Mouse (Mus musculus) myocyte (in vitro differentiated cells): ENCODE measurements at regions not wholly inside any gene's neighbourhood (a gene's known extent, or its start where the extent isn't known, plus 50 kb on each side); places are given as distances from the start of the nearest gene placed in this dataset.

ENCODE experiments used
- H3K27me3 ChIP-seq: one replicate; pipeline ENCODE4 v1.6.1; 2011; ENCODE audit not compliant: control insufficient read depth, insufficient read depth, insufficient read length
- H3K36me3 ChIP-seq: one replicate; pipeline ENCODE4 v1.6.1; 2011; ENCODE audit not compliant: control insufficient read depth, insufficient read depth
- H3K4me2 ChIP-seq: one replicate; pipeline ENCODE4 v1.6.1; 2011; ENCODE audit warnings: low read depth, control low read depth
- H3K4me3 ChIP-seq: one replicate; pipeline ENCODE4 v1.5.1; 2011; ENCODE audit warnings: mild to moderate bottlenecking, control low read depth, moderate library complexity
- H3K79me2 ChIP-seq: one replicate; pipeline ENCODE4 v1.6.1; 2011; ENCODE audit not compliant: control insufficient read depth, insufficient read depth
- H3ac ChIP-seq: one replicate; pipeline ENCODE4 v1.6.1; 2011; ENCODE audit not compliant: control insufficient read depth, insufficient read length
- CEBPB ChIP-seq: IDR thresholded peaks from 2 replicates; pipeline ENCODE4 v1.6.1; 2011; ENCODE audit warnings: mild to moderate bottlenecking, moderate library complexity; ENCODE audit not compliant: poor library complexity, insufficient read depth, severe bottlenecking
- E2F4 ChIP-seq: IDR thresholded peaks from one replicate; pipeline ENCODE4 v1.6.1; 2011; ENCODE audit warnings: mild to moderate bottlenecking, control low read depth, moderate library complexity; ENCODE audit not compliant: insufficient read depth
- MAX ChIP-seq: IDR thresholded peaks from one replicate; pipeline ENCODE4 v1.6.1; 2011; ENCODE audit warnings: low read depth, mild to moderate bottlenecking, control low read depth
- MYOD1 ChIP-seq, 3 experiments: IDR thresholded peaks; one replicate each; pipeline ENCODE4 v1.6.1; 2011; ENCODE audit warnings: control low read depth in 2 of 3, low read depth in 2 of 3, mild to moderate bottlenecking in 2 of 3, moderate library complexity in 1 of 3; ENCODE audit not compliant: insufficient read length in 2 of 3, control insufficient read depth in 1 of 3
- MYOG ChIP-seq, 3 experiments: IDR thresholded peaks; one replicate each; pipeline ENCODE4 v1.6.1; 2011; ENCODE audit warnings: control low read depth in 2 of 3, low read depth in 2 of 3, mild to moderate bottlenecking in 2 of 3; ENCODE audit not compliant: insufficient read length in 2 of 3, control insufficient read depth in 1 of 3, insufficient read depth in 1 of 3
- POLR2A ChIP-seq: IDR thresholded peaks from one replicate; pipeline ENCODE4 v1.6.1; 2011; ENCODE audit warnings: low read depth, mild to moderate bottlenecking, control low read depth, moderate library complexity; ENCODE audit not compliant: insufficient read length
- POLR2AphosphoS2 ChIP-seq: IDR thresholded peaks from one replicate; pipeline ENCODE4 v1.6.1; 2011; ENCODE audit warnings: low read depth, control low read depth; ENCODE audit not compliant: insufficient read length
- REST ChIP-seq: IDR thresholded peaks from one replicate; pipeline ENCODE4 v1.6.1; 2011; ENCODE audit warnings: mild to moderate bottlenecking, control low read depth, moderate library complexity; ENCODE audit not compliant: insufficient read depth, insufficient read length
- SRF ChIP-seq: IDR thresholded peaks from one replicate; pipeline ENCODE4 v1.6.1; 2011; ENCODE audit warnings: low read depth; ENCODE audit not compliant: control insufficient read depth, insufficient read length
- TCF12 ChIP-seq: IDR thresholded peaks from one replicate; pipeline ENCODE4 v1.6.1; 2011; ENCODE audit warnings: mild to moderate bottlenecking, control low read depth; ENCODE audit not compliant: poor library complexity, insufficient read depth, severe bottlenecking
- TCF3 ChIP-seq: IDR thresholded peaks from one replicate; pipeline ENCODE4 v1.6.1; 2011; ENCODE audit warnings: low read depth, control low read depth; ENCODE audit not compliant: insufficient read length
- USF1 ChIP-seq: IDR thresholded peaks from one replicate; pipeline ENCODE4 v1.6.1; 2011; ENCODE audit warnings: low read depth, mild to moderate bottlenecking, control low read depth, moderate library complexity

DNA sequence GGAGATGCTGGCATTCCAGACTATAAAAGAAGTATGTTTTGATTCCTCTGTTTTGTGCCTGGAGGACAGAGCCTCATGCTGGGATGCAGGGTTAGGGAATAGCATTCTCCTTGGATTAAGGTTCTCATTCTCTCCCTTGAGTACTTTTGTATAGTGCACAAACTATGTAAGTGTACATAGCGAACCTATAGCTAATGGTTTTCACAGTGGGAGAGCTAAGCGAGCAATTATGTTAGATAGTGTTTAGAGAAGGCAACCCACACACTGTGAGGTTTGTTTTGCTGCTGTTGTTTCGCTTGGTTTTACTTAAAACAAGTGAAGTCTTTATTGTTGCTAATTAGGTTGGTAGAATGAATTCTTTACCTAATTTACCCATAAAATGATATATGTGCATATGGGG is 266.2 kb downstream of the 1700017N19Rik start:
- Histone ChIP-seq H3K27me3 (no peaks in the 10 kb centered on the region), H3K4me3 (no peak overlapping the region), H3K79me2 (no peaks in the 10 kb centered on the region), H3K36me3 (no peaks in the 10 kb centered on the region), H3ac (no peak overlapping the region), H3K4me2 (no peak overlapping the region)
- TF ChIP-seq TCF12 (no peak), CEBPB (no peak), SRF (no peak)

DNA sequence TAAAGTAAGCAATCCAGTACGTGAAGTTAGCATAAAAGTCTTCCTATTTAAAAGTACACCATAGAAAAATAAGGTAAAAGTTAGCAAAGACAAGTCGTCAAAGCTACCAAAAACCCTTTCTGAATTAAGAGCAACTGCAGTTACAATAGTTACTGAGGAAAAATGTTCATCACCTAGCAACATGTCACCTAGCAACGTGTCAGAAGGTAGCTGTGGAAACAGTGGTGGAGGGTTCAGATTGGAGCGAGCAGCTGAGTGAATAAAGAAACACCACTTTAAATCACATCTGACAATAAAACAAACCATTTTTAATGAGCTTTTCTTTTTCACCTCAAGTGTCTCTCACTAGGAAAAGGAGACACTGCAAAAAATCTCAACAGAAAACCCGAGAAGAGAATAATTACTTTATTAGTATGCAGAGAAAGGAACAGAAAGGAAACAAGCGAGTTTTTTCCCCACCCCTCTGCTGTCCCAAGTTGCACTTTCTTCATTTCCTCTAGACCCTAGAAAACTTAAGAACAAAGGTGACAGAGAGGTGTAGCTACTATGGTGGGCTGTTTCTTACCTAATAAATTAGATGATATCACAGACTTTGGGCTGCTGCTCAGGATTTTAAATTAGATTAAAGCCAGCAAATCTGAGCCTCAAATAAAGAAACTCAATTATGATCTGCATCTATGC is 275.4 kb downstream of the 1700017N19Rik start:
- H3K79me2 ChIP-seq, result no peaks in the 10 kb centered on the region
- H3ac ChIP-seq, result no peak overlapping the region
- H3K36me3 ChIP-seq, result no peaks in the 10 kb centered on the region
- H3K27me3 ChIP-seq, result no peaks in the 10 kb centered on the region
- no peak overlapping the region for H3K4me2 ChIP-seq
- TF ChIP-seq CEBPB, result no peak
- no peak for TF ChIP-seq MYOD1 (IDR thresholded peaks at IDR 0.05; ENCODE audit: control insufficient read depth in 1 of 3, insufficient read length in 2 of 3, low read depth in 2 of 3)
- TF ChIP-seq SRF, result no peak
- no peak for TF ChIP-seq MAX
- no peak for TF ChIP-seq TCF12
- no peak for TF ChIP-seq USF1
- TF ChIP-seq POLR2AphosphoS2, result no peak
- no peak for TF ChIP-seq E2F4
- TF ChIP-seq TCF3, result no peak
- TF ChIP-seq REST, result no peak
- no peak for TF ChIP-seq MYOG (IDR thresholded peaks at IDR 0.05; ENCODE audit: control insufficient read depth in 1 of 3, insufficient read depth in 1 of 3, insufficient read length in 2 of 3, low read depth in 2 of 3)
- TF ChIP-seq POLR2A, result no peak
- H3K4me3 ChIP-seq, result no peak overlapping the region

- Histone ChIP-seq H3K27me3 (no peaks in the 10 kb centered on the region), H3ac (no peak overlapping the region), H3K79me2 (no peaks in the 10 kb centered on the region), H3K4me2 (no peak overlapping the region), H3K4me3 (no peak overlapping the region), H3K36me3 (no peaks in the 10 kb centered on the region)
- TF ChIP-seq SRF (no peak), POLR2AphosphoS2 (no peak), POLR2A (no peak)
Measured at GRCm38 (mm10) chr10:100868360-100868916, 278.2 kb downstream of the 1700017N19Rik start.

DNA sequence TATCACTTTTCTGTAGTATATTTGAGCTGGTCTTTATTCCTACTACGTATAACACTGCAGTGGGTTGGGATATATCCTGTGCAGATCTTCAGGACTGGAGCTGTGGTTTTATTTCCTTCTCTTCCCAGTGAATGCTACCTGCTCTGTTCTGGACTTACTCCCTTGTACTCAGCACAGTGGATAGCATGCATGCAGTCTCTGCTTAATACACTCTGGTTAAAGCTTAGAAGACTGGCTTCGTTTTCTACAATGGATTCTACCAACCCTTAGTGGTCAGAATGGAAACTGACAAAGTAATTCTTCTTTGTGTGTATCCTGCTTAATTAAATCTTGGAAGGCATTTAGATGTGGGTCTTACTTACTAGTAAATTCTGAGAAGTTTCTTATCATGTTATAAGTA is 292.3 kb downstream of the 1700017N19Rik start:
- Histone ChIP-seq H3K27me3 (no peaks in the 10 kb centered on the region), H3K79me2 (no peaks in the 10 kb centered on the region), H3ac (no peak overlapping the region), H3K36me3 (no peaks in the 10 kb centered on the region), H3K4me3 (no peak overlapping the region), H3K4me2 (no peak overlapping the region)
- TF ChIP-seq CEBPB (no peak), MYOD1 (IDR thresholded peaks at IDR 0.05; ENCODE audit: control insufficient read depth in 1 of 3, insufficient read length in 2 of 3, low read depth in 2 of 3) (no peak), TCF3 (no peak), MYOG (IDR thresholded peaks at IDR 0.05; ENCODE audit: control insufficient read depth in 1 of 3, insufficient read depth in 1 of 3, insufficient read length in 2 of 3, low read depth in 2 of 3) (no peak), POLR2A (no peak), POLR2AphosphoS2 (no peak), MAX (no peak)

DNA sequence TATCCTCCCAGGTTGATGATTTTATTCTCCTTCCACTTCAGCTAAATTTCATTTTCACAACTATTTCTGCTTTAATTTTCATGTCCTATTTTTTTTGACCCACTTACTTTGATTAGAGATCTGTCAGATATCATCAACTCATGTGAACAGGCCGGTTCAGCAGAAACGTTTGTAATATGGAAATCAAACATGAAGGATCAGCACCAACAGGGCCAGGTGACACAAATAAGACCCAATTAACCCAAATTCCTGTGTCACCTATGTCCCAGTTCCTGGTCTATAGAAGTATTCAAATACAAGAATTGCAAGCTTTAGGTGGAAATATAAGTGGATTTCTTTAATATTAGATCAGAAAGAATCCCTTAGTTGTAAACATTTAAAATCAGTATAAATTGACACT is 332.7 kb downstream of the 1700017N19Rik start:
- H3ac ChIP-seq, result no peak overlapping the region
- no peak overlapping the region for H3K4me3 ChIP-seq
- no peaks in the 10 kb centered on the region for H3K27me3 ChIP-seq
- H3K79me2 ChIP-seq, result no peaks in the 10 kb centered on the region
- no peak overlapping the region for H3K4me2 ChIP-seq
- H3K36me3 ChIP-seq, result no peaks in the 10 kb centered on the region
- TF ChIP-seq POLR2A (no peak), USF1 (no peak)

GRCm38 (mm10) chr10:100927086-100927485 is 336.8 kb downstream of the 1700017N19Rik start:
- Histone ChIP-seq H3K79me2 (no peaks in the 10 kb centered on the region), H3K27me3 (no peaks in the 10 kb centered on the region), H3K36me3 (no peaks in the 10 kb centered on the region), H3K4me2 (no peak overlapping the region), H3ac (no peak overlapping the region), H3K4me3 (no peak overlapping the region)
- TF ChIP-seq USF1 (no peak), SRF (no peak), MYOD1 (IDR thresholded peaks at IDR 0.05; ENCODE audit: control insufficient read depth in 1 of 3, insufficient read length in 2 of 3, low read depth in 2 of 3) (no peak), TCF3 (no peak), POLR2AphosphoS2 (no peak), REST (no peak), POLR2A (no peak), MYOG (IDR thresholded peaks at IDR 0.05; ENCODE audit: control insufficient read depth in 1 of 3, insufficient read depth in 1 of 3, insufficient read length in 2 of 3, low read depth in 2 of 3) (no peak), E2F4 (no peak), MAX (no peak), CEBPB (no peak), TCF12 (no peak)
